Mouse (Mus musculus) liver, adult 2 months (tissue): ENCODE measurements around the gene Syt2.

ENCODE experiments used
- CTCF ChIP-seq: fragments of 200-500 bp; IDR thresholded peaks from 2 replicates; pipeline ENCODE4 v1.5.1; 2011; ENCODE audit warnings: low read depth, low read length, control low read depth
- POLR2A ChIP-seq: fragments of 200-500 bp; IDR thresholded peaks from 2 replicates; pipeline ENCODE4 v1.6.1; 2011; ENCODE audit warnings: low read length, control low read depth; ENCODE audit not compliant: insufficient read depth; ENCODE audit errors: extremely low read depth

DNA sequence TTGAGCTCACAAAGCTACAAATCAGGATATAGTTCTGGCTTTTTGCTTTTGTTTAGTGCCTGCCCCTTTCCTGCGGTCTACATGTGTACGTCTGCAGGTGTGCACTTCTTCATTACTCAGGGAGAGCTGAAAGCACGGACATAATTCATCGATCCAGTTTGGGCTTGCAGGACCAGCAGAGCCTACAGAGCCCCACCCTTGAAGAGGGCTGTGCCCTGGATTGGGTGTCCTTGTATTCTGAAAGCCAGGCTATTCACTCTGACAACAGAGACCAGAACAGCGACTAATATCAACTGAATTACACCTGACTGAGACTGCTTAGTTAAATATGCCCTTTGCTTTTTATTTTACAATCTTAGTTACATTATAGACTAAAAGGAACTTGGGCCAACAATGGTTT lies 87.2 kb downstream of the Syt2 start:
- TF ChIP-seq CTCF (no peak), POLR2A (no peak)
